Comparison of ENCODE assay signal across 15 mouse cellular contexts in the genomic region with DNA sequence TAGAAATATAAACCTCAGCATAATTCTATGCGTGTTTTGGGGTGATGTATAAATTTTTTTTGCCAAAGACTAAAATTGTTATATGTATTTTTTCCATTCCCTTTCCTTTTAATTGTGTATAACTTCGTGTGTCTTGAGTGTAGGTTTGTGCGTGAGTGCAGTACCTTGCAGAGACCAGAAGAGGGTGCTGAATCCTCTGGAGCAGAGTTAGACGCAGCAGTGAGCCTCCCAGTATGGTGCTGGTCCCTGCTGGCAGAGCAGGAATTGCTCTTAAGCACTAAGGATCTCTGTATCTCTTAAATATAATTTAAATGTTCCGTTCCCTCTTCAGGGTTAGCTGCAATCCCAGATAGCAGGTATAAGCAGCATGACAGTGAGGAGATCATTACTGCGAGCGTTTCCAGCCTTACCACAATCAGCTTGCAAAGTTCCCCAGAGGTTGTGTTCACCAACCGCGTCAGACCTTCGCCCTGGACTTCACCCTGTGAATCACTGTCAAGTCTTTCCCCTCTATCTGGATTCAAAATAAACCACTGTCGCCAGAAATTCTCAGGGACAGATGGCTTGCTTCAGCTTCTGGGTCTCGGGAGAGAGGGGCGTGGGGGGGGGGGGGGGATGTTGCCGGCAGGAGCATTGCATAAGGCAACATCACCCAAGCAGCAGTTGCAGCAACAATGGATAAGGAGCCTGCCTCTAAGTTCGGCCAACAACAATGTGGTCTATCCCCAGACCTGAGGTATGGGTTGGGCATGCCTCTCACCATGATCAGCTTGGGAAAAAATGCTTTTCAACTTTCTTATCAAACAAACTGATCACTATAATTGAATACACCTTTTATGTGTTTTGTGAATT. TPM values are rescaled to one million over a fixed set of nuclear protein-coding genes. Genes with fewer than 3 reads are reported as not detected.
DNase-seq lines count a peak whose midpoint lies in the region; ATAC-seq and TF ChIP-seq lines count a peak whose summit lies in the region.
"Had no signal": no experiment of that assay in that cellular context is flagged by ENCODE, and none has a peak within 500 bp of the region (broad histone marks: within the 10 kb centered on the region; RNA-seq: fewer than 3 reads in every experiment).

No protein-coding gene starts in this region.

- intact Hi-C loops in heart, adult 2 months (cut with DNase I), result no loop called here

- TF ChIP-seq CTCF in heart, adult 2 months (IDR thresholded peaks at IDR 0.05), result peak; percentile 48
- peak; percentile 41 for TF ChIP-seq CTCF in liver, embryonic 14.5 days (IDR thresholded peaks at IDR 0.05; ENCODE audit: low read depth)

- no peaks in the 10 kb centered on the region for H3K79me2 ChIP-seq in heart, adult 2 months (replicated peaks; ENCODE audit: control insufficient read depth, insufficient read depth, low read length)

- H3K4me1 ChIP-seq in heart, adult 2 months (ENCODE audit: control insufficient read depth, insufficient read depth, low read length), result no peaks in the 10 kb centered on the region
- no peaks in the 10 kb centered on the region; a peak in 1 of 4 replicates for H3K4me1 ChIP-seq in liver, embryonic 14.5 days (replicated peaks; ENCODE audit: control insufficient read depth in 2 of 2, insufficient read depth in 2 of 2, low read length in 1 of 2)
- no peaks in the 10 kb centered on the region for H3K4me1 ChIP-seq in liver, embryonic 12.5 days

- no peak for DNase-seq in heart, adult 2 months
- no peak for DNase-seq in heart, adult 18-20 months
- DNase-seq in liver, embryonic 14.5 days (ENCODE audit: low read depth in 3 of 3, low spot score in 3 of 3), result no peak
- peak; percentile 81 for DNase-seq in ES-CJ7 (ENCODE audit: low read depth, low spot score)
- DNase-seq in kidney, postnatal 14 days, result peak; percentile 18
- DNase-seq in frontal cortex, postnatal 14 days (ENCODE audit: low spot score in 2 of 2), result no peak
- DNase-seq in ovary, adult 18-20 months (ENCODE audit: low spot score), result no peak
- DNase-seq: cerebellum, postnatal 36 days; thymus, adult 18-20 months had no signal

- no peak overlapping the region for H3K9ac ChIP-seq in heart, adult 2 months (ENCODE audit: low read depth, low read length)
- H3K9ac ChIP-seq in liver, embryonic 14.5 days (replicated peaks), result no peak overlapping the region
- no peak overlapping the region for H3K9ac ChIP-seq in liver, embryonic 12.5 days

- no peak for TF ChIP-seq EP300 in heart, adult 2 months (IDR thresholded peaks at IDR 0.05; ENCODE audit: insufficient read depth, low read depth, low read length)
- no peak for TF ChIP-seq EP300 in liver, embryonic 14.5 days (IDR thresholded peaks at IDR 0.05; ENCODE audit: low read depth)

- H3K27me3 ChIP-seq in heart, adult 2 months (ENCODE audit: control insufficient read depth, insufficient read depth, low read length), result no peaks in the 10 kb centered on the region
- H3K27me3 ChIP-seq in liver, embryonic 14.5 days (ENCODE audit: control insufficient read depth, insufficient read depth, low read length), result no peaks in the 10 kb centered on the region
- H3K27me3 ChIP-seq in liver, embryonic 12.5 days (replicated peaks), result no peaks in the 10 kb centered on the region

- no peaks in the 10 kb centered on the region for H3K36me3 ChIP-seq in heart, adult 2 months (ENCODE audit: control insufficient read depth, insufficient read depth, low read length)
- H3K36me3 ChIP-seq in liver, embryonic 14.5 days (replicated peaks; ENCODE audit: control insufficient read depth, insufficient read depth, low read depth), result no peaks in the 10 kb centered on the region
- no peaks in the 10 kb centered on the region for H3K36me3 ChIP-seq in liver, embryonic 12.5 days

- 73% methylated on average over 15 of the region's 15 CpGs for WGBS in heart, adult 2 months
- WGBS in liver, embryonic 14.5 days (ENCODE audit: insufficient replicate concordance), result 66% methylated on average over 15 of the region's 15 CpGs
- 64% methylated on average over 15 of the region's 15 CpGs for WGBS in liver, embryonic 12.5 days (ENCODE audit: insufficient replicate concordance)

- no peak for TF ChIP-seq POLR2A in heart, adult 2 months (IDR thresholded peaks at IDR 0.05; ENCODE audit: insufficient read depth, low read depth, low read length)

- no peak overlapping the region for H3K4me3 ChIP-seq in heart, adult 2 months
- H3K4me3 ChIP-seq in liver, embryonic 14.5 days (ENCODE audit: insufficient read depth in 1 of 2, low read depth in 2 of 2, low read length in 2 of 2), result no peak overlapping the region
- H3K4me3 ChIP-seq in liver, embryonic 12.5 days, result no peak overlapping the region
- H3K4me3 ChIP-seq: myocyte had no signal

- no peak overlapping the region for H3K4me2 ChIP-seq in liver, embryonic 14.5 days (ENCODE audit: low read depth)
- no peak overlapping the region for H3K4me2 ChIP-seq in liver, embryonic 12.5 days

- no peak overlapping the region for H3K27ac ChIP-seq in heart, adult 2 months
- no peak overlapping the region for H3K27ac ChIP-seq in liver, embryonic 14.5 days
- no peak overlapping the region for H3K27ac ChIP-seq in liver, embryonic 12.5 days
- H3K27ac ChIP-seq: macrophage had no signal

- no peaks in the 10 kb centered on the region for H3K9me3 ChIP-seq in liver, embryonic 14.5 days (ENCODE audit: control insufficient read depth, low read length)
- H3K9me3 ChIP-seq in liver, embryonic 12.5 days (replicated peaks), result 0 out of 2 replicates have a peak, but pooled peaks cover 8% of the 10 kb centered on the region

- ATAC-seq in liver, embryonic 14.5 days (ENCODE audit: insufficient read depth), result no peak
- no peak for ATAC-seq in liver, embryonic 12.5 days
- ATAC-seq: intestine, embryonic 16.5 days had no signal

RNA-seq across cellular contexts. Expression of a gene that starts 41.4 kb away (rescaled TPM):
- total RNA-seq in heart, adult 2 months (2021), result under 1 TPM; 0.20 to 0.31 TPM
- 0.67 and 0.68 TPM in 2 replicates for polyA plus RNA-seq in heart, adult 2 months (2012; rRNA removed)
- under 1 TPM; 0.30 to 0.41 TPM for total RNA-seq in heart, adult 18-20 months (2021)
- polyA plus RNA-seq in liver, embryonic 14.5 days (2012; rRNA removed), result not detected in 2 replicates
- polyA plus RNA-seq in liver, embryonic 14.5 days (2014; fragmentation: Nextera tagmentation; extraction: Ambion mirVana), result not detected in 2 replicates
- polyA plus RNA-seq in liver, embryonic 12.5 days (2016; fragmentation: Nextera tagmentation; extraction: Ambion mirVana), result not detected in 2 replicates
- polyA plus RNA-seq: frontal cortex, adult 2 months; intestine, embryonic 16.5 days; macrophage; myocyte had no signal

RNA-seq across cellular contexts. Expression of a gene that starts 42.8 kb away (rescaled TPM):
- total RNA-seq in heart, adult 2 months (2021), result 1 to 10 TPM; 2.0 to 2.2 TPM
- 6.7 and 11.4 TPM in 2 replicates for polyA plus RNA-seq in heart, adult 2 months (2012; rRNA removed)
- total RNA-seq in heart, adult 18-20 months (2021), result 1 to 10 TPM; 2.2 to 2.3 TPM
- 0.02 TPM in 1 of 2 replicates, not detected in the other for polyA plus RNA-seq in liver, embryonic 14.5 days (2012; rRNA removed)
- 0.06 TPM in 1 of 2 replicates, not detected in the other for polyA plus RNA-seq in liver, embryonic 14.5 days (2014; fragmentation: Nextera tagmentation; extraction: Ambion mirVana)
- polyA plus RNA-seq in liver, embryonic 12.5 days (2016; fragmentation: Nextera tagmentation; extraction: Ambion mirVana), result not detected in 2 replicates
- polyA plus RNA-seq: C2C12, macrophage, myocyte had no signal

Comparison
In these comparisons a context has a peak if more than half of its experiments do, and no peak if none do; other contexts are left out.
1. DNase-seq: peak in ES-CJ7 (single experiment) and kidney, postnatal 14 days (single experiment); none in heart, adult 2 months (0 of 2), heart, adult 18-20 months (0 of 2), liver, embryonic 14.5 days (0 of 3), frontal cortex, postnatal 14 days (0 of 2) and ovary, adult 18-20 months (single experiment).